Mouse (Mus musculus) testis, adult 2 months (tissue): ENCODE measurements around the gene Atxn7l3.

Source experiments
- CTCF ChIP-seq: fragments of 200-500 bp; IDR thresholded peaks from 2 replicates; pipeline ENCODE4 v1.5.1; 2012; ENCODE audit warnings: low read depth, mild to moderate bottlenecking, inconsistent platforms, low read length, moderate library complexity; ENCODE audit not compliant: control insufficient read depth, insufficient read depth, insufficient replicate concordance
- POLR2A ChIP-seq: fragments of 200-500 bp; IDR thresholded peaks from 2 replicates; pipeline ENCODE4 v1.6.1; 2012; ENCODE audit warnings: low read depth, mild to moderate bottlenecking, inconsistent platforms, low read length, moderate library complexity; ENCODE audit not compliant: control insufficient read depth

GRCm38 (mm10) chr11:102308979-102309378 is 12.5 kb upstream of the Atxn7l3 start:
- TF ChIP-seq POLR2A (peak; percentile 47), CTCF (peak; percentile 97)
